Mouse (Mus musculus) left cerebral cortex, adult 18-20 months (tissue): ENCODE data around the gene Gm42417. TPM values are rescaled to one million over a fixed set of nuclear protein-coding genes. Genes with fewer than 3 reads are reported as not detected.
A peak's percentile ranks its signal among the peaks of the same experiment; 100 is the strongest.

Experiments used
- DNase-seq, 2 experiments: peaks; one replicate each; pipeline ENCODE4 v3.0.0; 2021 to 2022; ENCODE audit warnings: low spot score in 2 of 2, mixed read lengths in 1 of 2
- total RNA-seq, 2 experiments: library from RNA; stranded (reverse); gene quantifications; 2 replicates each; pipeline ENCODE4 v1.2.3; 2021

The Gm42417 gene
- total RNA-seq, 2 experiments from 2014 or later, result 0.77 TPM; not detected in 1

- no peak for DNase-seq
Observed at GRCm38 (mm10) chr1:36523332-36524013, 15.8 kb downstream of the Gm42417 start.

DNA sequence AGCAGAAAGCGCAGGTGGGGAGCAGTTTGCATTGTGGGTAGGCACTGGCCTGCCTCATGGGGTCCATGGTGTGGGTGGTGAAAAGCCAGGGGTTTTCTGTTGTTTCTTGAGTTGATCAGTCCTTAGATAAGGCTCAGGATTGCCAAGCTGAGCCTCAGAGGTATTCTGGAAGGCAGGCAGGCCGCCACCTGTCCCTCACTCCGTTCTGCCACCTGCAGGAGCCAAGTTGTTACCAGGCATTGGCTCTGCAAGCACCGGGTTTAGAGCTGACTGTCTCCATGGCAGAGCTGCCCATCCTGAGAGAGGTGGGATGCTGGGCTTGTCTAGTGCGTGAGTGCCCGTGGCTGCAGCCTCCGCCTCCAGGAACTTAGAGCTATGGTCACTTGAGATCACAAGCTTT lies 17.0 kb downstream of the Gm42417 start:
- no peak for DNase-seq

DNA sequence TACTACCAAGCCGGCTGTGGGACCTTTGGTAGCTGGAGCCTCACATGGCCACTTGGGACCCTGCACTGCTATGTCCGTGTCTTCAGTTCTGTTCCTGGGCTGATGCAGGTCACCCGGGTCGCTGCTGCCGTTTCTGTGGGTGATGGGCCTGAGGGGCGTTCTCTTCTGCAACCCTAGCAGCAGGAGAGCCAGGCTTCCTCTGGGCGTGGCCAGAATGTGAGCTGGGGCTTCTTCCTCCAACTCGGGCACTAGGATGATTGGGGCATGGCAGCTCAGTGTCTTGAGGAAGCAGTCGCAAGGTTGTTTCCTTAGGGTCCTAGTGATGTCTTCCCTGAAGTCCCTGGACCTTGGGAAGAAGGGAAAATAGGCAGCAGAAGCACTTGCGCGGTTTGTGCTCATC lies 19.6 kb downstream of the Gm42417 start:
- no peak for DNase-seq

DNA sequence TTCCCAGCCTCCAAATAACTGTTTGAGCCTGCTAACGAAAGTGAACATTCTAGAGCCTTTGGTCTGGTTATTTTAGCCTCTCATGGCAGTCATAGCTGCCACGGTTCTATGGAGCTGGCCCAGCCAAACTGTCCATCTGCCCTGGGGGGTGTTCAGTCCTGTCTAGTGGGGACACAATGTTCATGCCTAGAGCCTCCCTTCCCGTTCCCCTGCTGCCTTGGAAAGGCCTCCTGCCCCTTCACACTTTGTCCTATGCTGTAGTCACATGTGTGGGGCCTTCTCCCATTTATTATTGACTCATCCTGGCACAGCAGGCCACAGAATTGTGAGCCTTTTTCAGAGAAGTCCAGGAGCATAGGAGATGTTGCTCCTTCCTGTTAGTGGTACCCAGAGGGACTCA lies 21.0 kb downstream of the Gm42417 start:
- no peak for DNase-seq

- DNase-seq, result no peak
Observed at GRCm38 (mm10) chr1:36513718-36514117, 25.5 kb downstream of the Gm42417 start.

DNA sequence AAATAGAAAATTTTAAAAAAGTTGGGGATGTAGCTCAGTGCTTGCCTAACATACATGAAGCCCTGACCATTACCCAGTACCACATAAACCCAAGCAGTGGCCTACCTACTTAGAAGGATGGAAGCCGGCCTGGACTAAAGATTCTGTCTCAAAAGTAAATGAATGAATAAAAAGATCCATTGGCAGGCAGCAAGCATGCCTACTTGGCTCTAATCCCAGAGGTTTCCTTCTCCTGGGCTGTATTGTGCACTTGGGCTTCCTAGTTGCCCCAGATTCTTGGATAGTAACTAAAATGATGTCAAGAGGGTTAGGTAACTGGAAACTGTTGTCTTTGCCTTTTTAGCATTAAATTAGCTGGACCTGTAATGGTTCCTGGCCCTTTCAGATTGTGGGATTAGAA lies 25.9 kb downstream of the Gm42417 start:
- DNase-seq, result no peak

DNA sequence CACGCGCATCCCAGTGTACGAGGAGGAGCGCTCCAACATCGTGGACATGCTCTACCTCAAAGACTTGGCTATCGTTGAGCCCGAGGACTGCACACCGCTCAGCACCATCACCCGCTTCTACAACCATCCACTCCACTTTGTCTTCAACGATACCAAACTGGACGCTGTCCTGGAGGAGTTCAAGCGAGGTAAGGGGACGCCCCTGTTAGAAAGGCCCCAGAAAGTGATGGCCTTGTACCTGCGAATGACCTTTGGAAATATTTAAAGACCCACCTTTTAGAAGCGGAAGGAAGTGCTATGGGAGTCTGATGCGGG lies 26.3 kb downstream of the Gm42417 start:
- DNase-seq, result no peak

- DNase-seq, result peak; percentile 31 to 69
Observed at GRCm38 (mm10) chr1:36512089-36512965, 26.9 kb downstream of the Gm42417 start.

GRCm38 (mm10) chr1:36511289-36512021 lies 27.8 kb downstream of the Gm42417 start, which contains the start of gene Cnnm3:
TSS of gene Cnnm3 (plus strand) at chr1:36511867.
- DNase-seq, result peak; percentile 100

GRCm38 (mm10) chr1:36508238-36508637 lies 31.0 kb downstream of the Gm42417 start:
- no peak for DNase-seq

- peak; percentile 53 to 87 for DNase-seq
Observed at GRCm38 (mm10) chr1:36501261-36501660, 38.0 kb downstream of the Gm42417 start.

- no peak for DNase-seq
Observed at GRCm38 (mm10) chr1:36497312-36497711, 41.9 kb downstream of the Gm42417 start.

DNA sequence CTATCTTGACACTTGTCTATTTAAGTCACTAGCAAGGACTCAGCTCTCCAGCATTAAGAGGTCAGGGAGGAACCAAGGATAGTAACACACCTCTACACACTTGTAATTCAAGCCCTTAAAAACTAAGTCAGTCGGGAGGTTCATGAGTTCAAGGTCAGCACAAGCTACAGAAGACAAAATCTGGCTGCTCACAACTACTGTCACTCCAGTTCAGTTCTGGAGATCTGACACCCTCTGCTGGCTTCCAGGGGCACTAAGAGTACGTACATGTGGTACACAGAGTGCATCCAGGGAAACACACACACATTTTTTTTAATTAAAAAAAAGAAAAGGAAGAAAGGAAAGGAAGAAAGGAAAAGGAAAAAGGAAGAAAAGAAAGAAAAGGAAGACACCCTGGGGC lies 42.5 kb downstream of the Gm42417 start:
- DNase-seq, result peak in 1 of 2 experiments; percentile 22

DNA sequence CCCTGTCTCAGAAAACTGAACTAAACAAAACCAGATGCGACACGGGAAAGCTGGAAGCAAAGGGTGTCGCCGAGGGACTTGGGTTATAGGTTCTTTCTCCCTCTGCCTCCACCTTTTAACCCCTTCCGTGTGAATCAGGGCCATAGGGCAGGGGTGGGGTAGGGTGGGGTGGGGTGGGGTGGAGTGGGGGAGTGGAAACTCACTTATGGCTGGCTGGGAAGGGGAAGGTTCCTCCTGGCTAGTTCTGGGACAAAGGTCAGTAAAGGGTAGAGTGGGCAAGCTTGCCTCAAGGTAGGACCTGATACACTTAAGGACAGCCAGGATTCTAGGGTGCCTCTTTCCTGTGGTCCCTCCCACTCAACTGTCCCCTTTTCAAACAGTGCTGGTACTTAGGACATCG lies 45.9 kb downstream of the Gm42417 start:
- no peak for DNase-seq

- DNase-seq, result no peak
Observed at GRCm38 (mm10) chr1:36492416-36493139, 46.7 kb downstream of the Gm42417 start.

DNA sequence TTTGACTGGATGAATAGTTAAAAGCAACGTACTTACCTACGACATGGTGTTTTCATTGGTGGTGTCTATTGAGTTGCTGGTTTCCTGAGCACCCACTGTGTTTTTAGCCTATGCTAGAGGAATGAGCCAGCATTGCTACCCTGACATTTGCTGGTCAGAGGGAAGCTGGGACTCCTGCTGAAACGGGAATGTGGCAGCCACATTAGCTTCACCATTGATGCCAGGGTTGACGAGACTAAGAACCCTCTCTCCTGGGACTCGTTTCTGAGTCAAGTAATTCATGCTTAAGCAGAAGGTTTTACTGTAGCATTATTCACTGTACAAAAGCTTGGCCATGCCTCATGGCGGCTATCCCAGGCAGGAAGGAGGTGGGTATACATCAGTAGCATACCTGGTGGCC lies 49.6 kb downstream of the Gm42417 start:
- no peak for DNase-seq

DNA sequence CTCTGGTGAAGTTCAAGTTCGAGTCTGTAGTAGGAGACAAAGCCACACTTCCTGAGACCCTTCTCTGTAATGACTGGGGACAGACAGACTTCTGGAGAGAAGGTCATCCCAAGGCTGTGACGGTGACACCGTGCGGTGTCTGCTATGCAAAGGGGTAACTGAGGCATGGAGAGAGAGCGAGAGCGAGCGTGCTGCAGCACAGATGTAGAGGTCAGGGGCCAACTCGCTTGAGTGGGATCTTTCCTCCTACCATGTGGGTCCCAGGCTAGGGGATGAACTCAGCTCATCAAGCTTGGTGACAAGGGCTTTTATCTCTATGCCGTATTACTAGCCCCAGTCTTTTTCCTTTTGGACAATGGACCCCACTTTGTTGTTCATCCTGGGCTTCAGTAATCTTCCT lies 52.1 kb downstream of the Gm42417 start:
- DNase-seq, result no peak

DNA sequence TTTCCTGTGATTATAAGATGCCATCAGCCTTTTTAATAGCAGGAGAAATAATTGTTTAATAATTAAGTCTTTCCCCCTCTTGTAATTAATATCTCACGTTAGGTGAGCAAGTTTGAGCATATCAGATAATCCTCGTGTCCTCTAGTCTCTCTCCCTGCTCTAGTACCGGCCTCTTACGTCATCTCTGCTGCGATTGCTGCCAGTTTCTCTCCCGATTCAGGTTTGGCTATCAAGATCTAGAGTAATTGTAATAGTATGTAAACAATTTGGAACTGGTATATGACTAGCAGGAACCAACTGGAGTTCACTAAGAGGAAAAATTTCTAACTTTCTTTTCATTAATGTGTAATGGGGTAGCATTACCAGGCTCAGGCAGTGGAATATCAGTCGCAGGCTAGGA lies 54.1 kb downstream of the Gm42417 start:
- DNase-seq, result no peak

DNA sequence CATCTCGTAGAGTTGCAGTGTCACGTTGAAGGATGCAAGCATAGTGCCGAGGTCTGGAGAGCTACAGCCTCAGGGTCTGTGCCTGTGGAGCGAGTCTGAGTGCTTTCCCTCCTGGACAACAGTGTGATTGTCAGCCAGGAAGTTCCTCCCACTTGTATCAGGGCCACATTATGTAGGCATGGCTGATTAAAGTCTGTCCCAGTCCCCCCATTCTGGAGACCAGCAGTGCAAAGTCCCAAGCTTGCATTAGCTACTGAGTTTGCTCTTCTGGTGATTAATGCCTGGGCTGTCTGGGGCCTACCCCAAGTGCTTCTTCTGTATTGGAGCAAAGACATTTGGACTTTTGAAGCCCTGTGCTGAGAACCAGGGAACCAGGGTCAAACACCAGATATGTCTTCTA lies 55.4 kb downstream of the Gm42417 start:
- no peak for DNase-seq
